Mouse (Mus musculus) neutrophil, adult 59 days (primary cell): Measurements from ENCODE around the gene Olfr1242. TPM values are rescaled to one million over a fixed set of nuclear protein-coding genes. Genes with fewer than 3 reads are reported as not detected.

Source experiments
- total RNA-seq, 2 experiments: library from RNA; stranded (reverse); gene quantifications; 1 replicate in 1 of 2; 2 replicates in 1 of 2; pipeline ENCODE4 v1.2.4; 2023

Olfr1242 gene
- total RNA-seq = not detected

GRCm38 (mm10) chr2:89498235-89498634 lies at the start of gene Olfr1242:
Olfr1242 (minus strand) TSS chr2:89498335.

GRCm38 (mm10) chr2:89531387-89531786 lies 33.3 kb upstream of the Olfr1242 start, which contains the start of gene Olfr1243:
Olfr1243 (minus strand) TSS chr2:89531487.

GRCm38 (mm10) chr2:89487026-89487425 lies 11.1 kb downstream of the Olfr1242 start, which contains the start of gene Olfr1241:
Olfr1241 (minus strand) TSS chr2:89487126.

GRCm38 (mm10) chr2:89442900-89443299 lies 55.2 kb downstream of the Olfr1242 start, which contains the start of gene Olfr1240:
Olfr1240 (minus strand) TSS chr2:89443000.

Other genes with a start within 250 kb of the Olfr1242 start
- not detected for gene Olfr1228, start 244.3 kb downstream of the Olfr1242 start, total RNA-seq
- gene Olfr1229, start 210.3 kb downstream of the Olfr1242 start, total RNA-seq = not detected
- not detected for gene Olfr1230, start 201.1 kb downstream of the Olfr1242 start, total RNA-seq
- not detected for gene Olfr1231, start 191.3 kb downstream of the Olfr1242 start, total RNA-seq
- gene Olfr1232, start 168.7 kb downstream of the Olfr1242 start, total RNA-seq = not detected
- not detected for gene Olfr1233, start 155.9 kb downstream of the Olfr1242 start, total RNA-seq
- gene Olfr1234, start 133.5 kb downstream of the Olfr1242 start, total RNA-seq = not detected
- gene Olfr1238, start 88.7 kb downstream of the Olfr1242 start, total RNA-seq = not detected
- gene Olfr1239, start 77.9 kb downstream of the Olfr1242 start, total RNA-seq = not detected
- not detected for gene Olfr1240, start 55.3 kb downstream of the Olfr1242 start, total RNA-seq
- not detected for gene Olfr1241, start 11.2 kb downstream of the Olfr1242 start, total RNA-seq
- not detected for gene Olfr1243, start 33.2 kb upstream of the Olfr1242 start, total RNA-seq
- not detected for gene Olfr1245, start 80.1 kb upstream of the Olfr1242 start, total RNA-seq
- gene Olfr1246, start 94.8 kb upstream of the Olfr1242 start, total RNA-seq = not detected
- gene Olfr1247, start 115.8 kb upstream of the Olfr1242 start, total RNA-seq = under 1 TPM; 0.18 to 0.20 TPM
- not detected for gene Olfr1248, start 119.9 kb upstream of the Olfr1242 start, total RNA-seq
- not detected for gene Olfr1249, start 136.6 kb upstream of the Olfr1242 start, total RNA-seq
- not detected for gene Olfr1250, start 163.1 kb upstream of the Olfr1242 start, total RNA-seq
- gene Olfr1251, start 173.6 kb upstream of the Olfr1242 start, total RNA-seq = not detected
- not detected for gene Olfr1252, start 226.7 kb upstream of the Olfr1242 start, total RNA-seq